Mouse (Mus musculus): ENCODE data around the gene Kalrn. TPM values are rescaled to one million over a fixed set of nuclear protein-coding genes. Genes with fewer than 3 reads are reported as not detected.

Kalrn gene
- polyA plus RNA-seq, 1 experiment from 2014 or later: 23.0 TPM

GRCm38 (mm10) chr16:34279654-34280383 is 293.5 kb downstream of the Kalrn start:
- 86% methylated on average over 7 of the region's 7 CpGs for WGBS (ENCODE audit: insufficient replicate concordance)
- H3K4me1 ChIP-seq (ENCODE audit: control insufficient read depth, insufficient read depth, low read length): no peaks in the 10 kb centered on the region
- no peaks in the 10 kb centered on the region for H3K27me3 ChIP-seq (ENCODE audit: control insufficient read depth, insufficient read depth, low read length)
- no peak for ATAC-seq (replicated peaks; ENCODE audit: insufficient number of reproducible peaks, low FRiP score, low TSS enrichment)
- no peak overlapping the region for H3K9ac ChIP-seq (ENCODE audit: low read depth, low read length)
- no peaks in the 10 kb centered on the region for H3K36me3 ChIP-seq (ENCODE audit: control insufficient read depth, insufficient read depth, low read length)
- no peak overlapping the region for H3K27ac ChIP-seq (ENCODE audit: low read depth, low read length)
- H3K4me3 ChIP-seq (ENCODE audit: low read depth, low read length): no peak overlapping the region
- H3K4me2 ChIP-seq: no peak overlapping the region
- no peaks in the 10 kb centered on the region for H3K9me3 ChIP-seq (replicated peaks; ENCODE audit: control insufficient read depth, low read length)

- Histone ChIP-seq H3K4me1 (ENCODE audit: control insufficient read depth, insufficient read depth, low read length) (no peaks in the 10 kb centered on the region), H3K4me3 (ENCODE audit: low read depth, low read length) (no peak overlapping the region), H3K9ac (ENCODE audit: low read depth, low read length) (no peak overlapping the region), H3K27ac (ENCODE audit: low read depth, low read length) (no peak overlapping the region), H3K36me3 (ENCODE audit: control insufficient read depth, insufficient read depth, low read length) (no peaks in the 10 kb centered on the region), H3K27me3 (ENCODE audit: control insufficient read depth, insufficient read depth, low read length) (no peaks in the 10 kb centered on the region), H3K4me2 (no peak overlapping the region), H3K9me3 (replicated peaks; ENCODE audit: control insufficient read depth, low read length) (no peaks in the 10 kb centered on the region)
- ATAC-seq (replicated peaks; ENCODE audit: insufficient number of reproducible peaks, low FRiP score, low TSS enrichment): no peak
- 59% methylated on average over 4 of the region's 4 CpGs for WGBS (ENCODE audit: insufficient replicate concordance)
Measured at GRCm38 (mm10) chr16:34278249-34278790, 295.0 kb downstream of the Kalrn start.

GRCm38 (mm10) chr16:34274607-34275006 is 298.7 kb downstream of the Kalrn start:
- Histone ChIP-seq H3K4me3 (ENCODE audit: low read depth, low read length) (no peak overlapping the region), H3K9me3 (replicated peaks; ENCODE audit: control insufficient read depth, low read length) (no peaks in the 10 kb centered on the region), H3K27ac (ENCODE audit: low read depth, low read length) (no peak overlapping the region), H3K36me3 (ENCODE audit: control insufficient read depth, insufficient read depth, low read length) (no peaks in the 10 kb centered on the region), H3K4me2 (no peak overlapping the region), H3K4me1 (ENCODE audit: control insufficient read depth, insufficient read depth, low read length) (no peaks in the 10 kb centered on the region), H3K9ac (ENCODE audit: low read depth, low read length) (no peak overlapping the region), H3K27me3 (ENCODE audit: control insufficient read depth, insufficient read depth, low read length) (no peaks in the 10 kb centered on the region)
- ATAC-seq (replicated peaks; ENCODE audit: insufficient number of reproducible peaks, low FRiP score, low TSS enrichment): no peak

GRCm38 (mm10) chr16:34271476-34271875 is 301.9 kb downstream of the Kalrn start:
- Histone ChIP-seq H3K4me1 (ENCODE audit: control insufficient read depth, insufficient read depth, low read length) (no peaks in the 10 kb centered on the region), H3K4me3 (ENCODE audit: low read depth, low read length) (no peak overlapping the region), H3K27ac (ENCODE audit: low read depth, low read length) (no peak overlapping the region), H3K9me3 (replicated peaks; ENCODE audit: control insufficient read depth, low read length) (no peaks in the 10 kb centered on the region), H3K4me2 (no peak overlapping the region), H3K9ac (ENCODE audit: low read depth, low read length) (no peak overlapping the region), H3K27me3 (ENCODE audit: control insufficient read depth, insufficient read depth, low read length) (no peaks in the 10 kb centered on the region), H3K36me3 (ENCODE audit: control insufficient read depth, insufficient read depth, low read length) (no peaks in the 10 kb centered on the region)
- no peak for ATAC-seq (replicated peaks; ENCODE audit: insufficient number of reproducible peaks, low FRiP score, low TSS enrichment)
- 80% methylated on average over 5 of the region's 5 CpGs for WGBS (ENCODE audit: insufficient replicate concordance)

- Histone ChIP-seq H3K27ac (ENCODE audit: low read depth, low read length) (no peak overlapping the region), H3K36me3 (ENCODE audit: control insufficient read depth, insufficient read depth, low read length) (no peaks in the 10 kb centered on the region), H3K4me1 (ENCODE audit: control insufficient read depth, insufficient read depth, low read length) (no peaks in the 10 kb centered on the region), H3K9ac (ENCODE audit: low read depth, low read length) (no peak overlapping the region), H3K4me3 (ENCODE audit: low read depth, low read length) (no peak overlapping the region), H3K9me3 (replicated peaks; ENCODE audit: control insufficient read depth, low read length) (no peaks in the 10 kb centered on the region), H3K4me2 (no peak overlapping the region), H3K27me3 (ENCODE audit: control insufficient read depth, insufficient read depth, low read length) (no peaks in the 10 kb centered on the region)
- no peak for ATAC-seq (replicated peaks; ENCODE audit: insufficient number of reproducible peaks, low FRiP score, low TSS enrichment)
- WGBS (ENCODE audit: insufficient replicate concordance): 55% methylated on average over 2 of the region's 2 CpGs
Measured at GRCm38 (mm10) chr16:34270681-34271080, 302.7 kb downstream of the Kalrn start.

- H3K27ac ChIP-seq (ENCODE audit: low read depth, low read length): no peak overlapping the region; the same call in 1 of the 2 replicates
- WGBS (ENCODE audit: insufficient replicate concordance): 51% methylated on average over 8 of the region's 8 CpGs
- no peaks in the 10 kb centered on the region for H3K27me3 ChIP-seq (ENCODE audit: control insufficient read depth, insufficient read depth, low read length)
- no peak overlapping the region for H3K4me2 ChIP-seq
- H3K36me3 ChIP-seq (ENCODE audit: control insufficient read depth, insufficient read depth, low read length): no peaks in the 10 kb centered on the region
- H3K4me3 ChIP-seq (ENCODE audit: low read depth, low read length): no peak overlapping the region
- H3K4me1 ChIP-seq (ENCODE audit: control insufficient read depth, insufficient read depth, low read length): no peaks in the 10 kb centered on the region
- H3K9ac ChIP-seq (ENCODE audit: low read depth, low read length): no peak overlapping the region
- no peak for ATAC-seq (replicated peaks; ENCODE audit: insufficient number of reproducible peaks, low FRiP score, low TSS enrichment)
- no peaks in the 10 kb centered on the region for H3K9me3 ChIP-seq (replicated peaks; ENCODE audit: control insufficient read depth, low read length)
Measured at GRCm38 (mm10) chr16:34269642-34270041, 303.7 kb downstream of the Kalrn start.

- ATAC-seq (replicated peaks; ENCODE audit: insufficient number of reproducible peaks, low FRiP score, low TSS enrichment): no peak
- H3K4me2 ChIP-seq: no peak overlapping the region
- no peak overlapping the region for H3K4me3 ChIP-seq (ENCODE audit: low read depth, low read length)
- no peaks in the 10 kb centered on the region for H3K36me3 ChIP-seq (ENCODE audit: control insufficient read depth, insufficient read depth, low read length)
- WGBS (ENCODE audit: insufficient replicate concordance): 92% methylated on average over 1 of the region's 1 CpGs
- no peaks in the 10 kb centered on the region for H3K9me3 ChIP-seq (replicated peaks; ENCODE audit: control insufficient read depth, low read length)
- H3K27ac ChIP-seq (ENCODE audit: low read depth, low read length): no peak overlapping the region
- H3K27me3 ChIP-seq (ENCODE audit: control insufficient read depth, insufficient read depth, low read length): no peaks in the 10 kb centered on the region
- peaks cover 11% of the 10 kb centered on the region for H3K4me1 ChIP-seq (ENCODE audit: control insufficient read depth, insufficient read depth, low read length)
- H3K9ac ChIP-seq (ENCODE audit: low read depth, low read length): no peak overlapping the region
Measured at GRCm38 (mm10) chr16:34267751-34268150, 305.6 kb downstream of the Kalrn start.

- ATAC-seq (replicated peaks; ENCODE audit: insufficient number of reproducible peaks, low FRiP score, low TSS enrichment): no peak
- H3K36me3 ChIP-seq (ENCODE audit: control insufficient read depth, insufficient read depth, low read length): no peaks in the 10 kb centered on the region
- H3K4me1 ChIP-seq (ENCODE audit: control insufficient read depth, insufficient read depth, low read length): peaks cover 19% of the 10 kb centered on the region
- no peak overlapping the region for H3K27ac ChIP-seq (ENCODE audit: low read depth, low read length)
- WGBS (ENCODE audit: insufficient replicate concordance): 84% methylated on average over 3 of the region's 3 CpGs
- no peaks in the 10 kb centered on the region for H3K9me3 ChIP-seq (replicated peaks; ENCODE audit: control insufficient read depth, low read length)
- H3K4me2 ChIP-seq: no peak overlapping the region
- no peaks in the 10 kb centered on the region for H3K27me3 ChIP-seq (ENCODE audit: control insufficient read depth, insufficient read depth, low read length)
- H3K9ac ChIP-seq (ENCODE audit: low read depth, low read length): no peak overlapping the region
- no peak overlapping the region for H3K4me3 ChIP-seq (ENCODE audit: low read depth, low read length)
Measured at GRCm38 (mm10) chr16:34264671-34265070, 308.7 kb downstream of the Kalrn start.

All from heart, embryonic 11.5 days (tissue).